Mouse (Mus musculus): ENCODE data around the gene Ooep. TPM values are rescaled to one million over a fixed set of nuclear protein-coding genes. Genes with fewer than 3 reads are reported as not detected.

Ooep gene
- not detected for polyA plus RNA-seq (2015; fragmentation: Illumina TruSeq; extraction: RNeasy Lipid Tissue Mini Kit (QIAGEN cat#74804); ENCODE audit: insufficient read depth, low replicate concordance)

DNA sequence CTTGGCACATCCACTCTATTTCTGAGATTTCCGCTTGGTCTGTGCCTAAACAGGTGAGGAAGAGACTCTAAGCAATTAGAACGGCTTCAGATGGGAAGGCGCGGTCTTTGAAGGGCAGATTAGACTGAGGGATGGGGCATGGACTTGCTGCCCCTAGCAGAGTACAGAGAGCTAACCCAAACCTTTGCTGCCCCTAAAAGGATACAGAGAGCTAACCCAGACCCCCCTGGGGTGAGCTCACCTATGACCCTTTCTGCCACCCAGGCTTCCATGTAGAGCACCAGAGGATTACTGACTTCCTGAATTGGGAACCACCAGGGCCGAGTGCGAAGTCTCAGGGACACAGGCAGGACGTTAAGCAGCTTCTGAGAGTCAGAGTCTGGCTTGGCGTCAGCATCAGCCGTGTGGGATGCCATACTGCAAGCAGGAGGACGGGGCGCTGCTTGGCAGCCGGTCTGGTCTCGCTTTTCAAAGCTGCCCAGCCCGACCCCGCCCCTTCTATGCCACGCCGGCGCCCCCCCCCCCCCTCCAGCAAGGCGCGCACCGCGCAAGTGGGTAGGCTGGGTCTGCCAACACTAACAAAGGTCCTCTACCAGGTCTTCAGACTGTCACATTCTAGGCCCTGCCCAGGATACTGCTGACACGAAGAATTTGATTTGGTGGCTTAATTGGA lies at the start of gene Ooep:
Ooep (minus strand) TSS at position 613 of the 673 bp plus-strand sequence.

DNA sequence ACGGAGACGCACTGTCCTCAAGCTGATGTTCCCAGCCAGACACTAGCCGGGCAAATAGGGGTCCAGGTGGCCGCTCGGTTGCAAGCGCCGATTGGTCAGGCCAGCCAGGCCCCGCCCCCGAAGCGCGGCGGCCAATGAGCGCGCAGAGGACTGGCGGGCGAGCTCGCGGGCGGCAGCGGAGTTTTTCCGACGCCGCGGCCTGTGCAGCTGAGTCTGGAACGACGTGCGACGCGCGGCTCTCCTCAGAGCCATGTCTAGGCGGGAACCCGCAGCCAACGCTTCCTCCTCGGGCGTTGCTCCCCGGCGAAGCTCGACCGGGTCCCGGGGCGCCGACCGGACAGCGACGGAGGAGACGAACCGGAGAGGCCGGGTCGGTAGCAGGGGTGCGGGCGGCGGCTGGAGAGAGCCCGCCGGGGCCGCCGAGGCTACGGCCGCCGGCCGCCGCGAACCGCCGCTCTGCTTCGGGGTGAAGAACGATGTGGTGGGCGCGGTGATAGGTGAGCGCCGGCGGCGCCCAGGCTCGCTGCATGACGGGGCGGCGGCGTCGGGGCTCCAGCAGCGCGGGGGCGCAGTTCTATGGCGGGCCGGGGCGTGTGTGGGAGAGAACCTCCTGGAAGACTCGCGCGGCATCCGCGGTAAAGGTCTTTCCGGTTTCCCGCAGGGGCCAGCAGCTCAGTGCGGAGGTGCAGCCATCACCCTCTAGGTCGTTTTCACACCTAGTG lies 17.3 kb upstream of the Ooep start, which contains the start of gene Ddx43:
Ddx43 (plus strand) TSS at position 148 of the 722 bp plus-strand sequence.

DNA sequence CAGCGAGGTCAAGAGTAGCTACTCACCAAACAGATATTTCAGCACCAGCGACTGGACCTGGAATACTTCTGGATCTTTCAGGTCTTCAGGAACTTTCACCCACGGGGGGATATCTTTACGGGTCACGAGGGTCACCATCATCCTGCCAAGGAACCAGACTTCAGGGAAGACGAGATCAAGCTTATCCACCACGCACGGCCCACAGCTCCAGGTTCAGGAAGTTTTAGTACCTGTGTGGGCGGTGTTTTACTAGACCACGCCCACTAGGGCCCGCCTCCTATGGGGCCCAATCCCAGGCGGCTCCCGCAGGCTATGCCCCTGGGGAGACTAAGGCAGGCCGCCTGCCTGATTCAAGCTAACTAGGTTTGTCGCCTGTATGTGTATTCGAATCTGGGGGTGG lies 10.6 kb downstream of the Ooep start, which contains the start of gene Dppa5a:
Dppa5a (minus strand) TSS at position 219 of the 400 bp plus-strand sequence.

GRCm38 (mm10) chr9:78355611-78356010 lies 22.9 kb downstream of the Ooep start, which contains the start of gene Gsta2:
Gene Gsta2 (minus strand): TSS chr9:78355788.

GRCm38 (mm10) chr9:78327289-78327688 lies 51.2 kb downstream of the Ooep start, which contains the start of gene Omt2b:
Gene Omt2b (plus strand): TSS chr9:78327589.

Other genes starting within 250 kb of the Ooep start
- gene Gsta4, start 196.0 kb downstream of the Ooep start, polyA plus RNA-seq (2015; fragmentation: Illumina TruSeq; extraction: RNeasy Lipid Tissue Mini Kit (QIAGEN cat#74804); ENCODE audit: insufficient read depth, low replicate concordance) = 12.8 TPM
- gene Gsta1, start 148.1 kb downstream of the Ooep start, polyA plus RNA-seq (2015; fragmentation: Illumina TruSeq; extraction: RNeasy Lipid Tissue Mini Kit (QIAGEN cat#74804); ENCODE audit: insufficient read depth, low replicate concordance) = not detected
- gene Gm3776, start 121.6 kb downstream of the Ooep start, polyA plus RNA-seq (2015; fragmentation: Illumina TruSeq; extraction: RNeasy Lipid Tissue Mini Kit (QIAGEN cat#74804); ENCODE audit: insufficient read depth, low replicate concordance) = not detected
- gene Gm10639, start 88.8 kb downstream of the Ooep start, polyA plus RNA-seq (2015; fragmentation: Illumina TruSeq; extraction: RNeasy Lipid Tissue Mini Kit (QIAGEN cat#74804); ENCODE audit: insufficient read depth, low replicate concordance) = not detected
- not detected for gene Omt2a, start 63.9 kb downstream of the Ooep start, polyA plus RNA-seq (2015; fragmentation: Illumina TruSeq; extraction: RNeasy Lipid Tissue Mini Kit (QIAGEN cat#74804); ENCODE audit: insufficient read depth, low replicate concordance)
- not detected for gene Omt2b, start 51.1 kb downstream of the Ooep start, polyA plus RNA-seq (2015; fragmentation: Illumina TruSeq; extraction: RNeasy Lipid Tissue Mini Kit (QIAGEN cat#74804); ENCODE audit: insufficient read depth, low replicate concordance)
- not detected for gene Gsta2, start 22.9 kb downstream of the Ooep start, polyA plus RNA-seq (2015; fragmentation: Illumina TruSeq; extraction: RNeasy Lipid Tissue Mini Kit (QIAGEN cat#74804); ENCODE audit: insufficient read depth, low replicate concordance)
- not detected for gene Dppa5a, start 10.5 kb downstream of the Ooep start, polyA plus RNA-seq (2015; fragmentation: Illumina TruSeq; extraction: RNeasy Lipid Tissue Mini Kit (QIAGEN cat#74804); ENCODE audit: insufficient read depth, low replicate concordance)
- 1.5 TPM for gene Ddx43, start 17.1 kb upstream of the Ooep start, polyA plus RNA-seq (2015; fragmentation: Illumina TruSeq; extraction: RNeasy Lipid Tissue Mini Kit (QIAGEN cat#74804); ENCODE audit: insufficient read depth, low replicate concordance)
- gene Cgas, start 64.5 kb upstream of the Ooep start, polyA plus RNA-seq (2015; fragmentation: Illumina TruSeq; extraction: RNeasy Lipid Tissue Mini Kit (QIAGEN cat#74804); ENCODE audit: insufficient read depth, low replicate concordance) = 6.5 TPM
- 24.9 TPM for gene Mto1, start 69.5 kb upstream of the Ooep start, polyA plus RNA-seq (2015; fragmentation: Illumina TruSeq; extraction: RNeasy Lipid Tissue Mini Kit (QIAGEN cat#74804); ENCODE audit: insufficient read depth, low replicate concordance)
- not detected for gene Gm17324, start 70.1 kb upstream of the Ooep start, polyA plus RNA-seq (2015; fragmentation: Illumina TruSeq; extraction: RNeasy Lipid Tissue Mini Kit (QIAGEN cat#74804); ENCODE audit: insufficient read depth, low replicate concordance)
- 13,150 TPM for gene Eef1a1, start 110.4 kb upstream of the Ooep start, polyA plus RNA-seq (2015; fragmentation: Illumina TruSeq; extraction: RNeasy Lipid Tissue Mini Kit (QIAGEN cat#74804); ENCODE audit: insufficient read depth, low replicate concordance)
- gene Slc17a5, start 209.3 kb upstream of the Ooep start, polyA plus RNA-seq (2015; fragmentation: Illumina TruSeq; extraction: RNeasy Lipid Tissue Mini Kit (QIAGEN cat#74804); ENCODE audit: insufficient read depth, low replicate concordance) = 10.2 TPM
- gene Cd109, start 236.8 kb upstream of the Ooep start, polyA plus RNA-seq (2015; fragmentation: Illumina TruSeq; extraction: RNeasy Lipid Tissue Mini Kit (QIAGEN cat#74804); ENCODE audit: insufficient read depth, low replicate concordance) = 0.23 TPM

All from spleen, adult 10 weeks (tissue).